Mouse (Mus musculus) spleen, adult 10 weeks (tissue): ENCODE results near the gene Btbd6. TPM values are rescaled to one million over a fixed set of nuclear protein-coding genes. Genes with fewer than 3 reads are reported as not detected.

Source experiments
- polyA plus RNA-seq: library from polyadenylated mRNA; stranded (reverse); fragments of 350-450 nt; fragmentation: Illumina TruSeq; extraction: RNeasy Lipid Tissue Mini Kit (QIAGEN cat#74804); gene quantifications from one replicate; pipeline ENCODE4 v1.2.3, GENCODE M21; 2015; ENCODE audit warnings: low replicate concordance; ENCODE audit not compliant: insufficient read depth

Btbd6 gene
- 8.2 TPM for polyA plus RNA-seq

DNA sequence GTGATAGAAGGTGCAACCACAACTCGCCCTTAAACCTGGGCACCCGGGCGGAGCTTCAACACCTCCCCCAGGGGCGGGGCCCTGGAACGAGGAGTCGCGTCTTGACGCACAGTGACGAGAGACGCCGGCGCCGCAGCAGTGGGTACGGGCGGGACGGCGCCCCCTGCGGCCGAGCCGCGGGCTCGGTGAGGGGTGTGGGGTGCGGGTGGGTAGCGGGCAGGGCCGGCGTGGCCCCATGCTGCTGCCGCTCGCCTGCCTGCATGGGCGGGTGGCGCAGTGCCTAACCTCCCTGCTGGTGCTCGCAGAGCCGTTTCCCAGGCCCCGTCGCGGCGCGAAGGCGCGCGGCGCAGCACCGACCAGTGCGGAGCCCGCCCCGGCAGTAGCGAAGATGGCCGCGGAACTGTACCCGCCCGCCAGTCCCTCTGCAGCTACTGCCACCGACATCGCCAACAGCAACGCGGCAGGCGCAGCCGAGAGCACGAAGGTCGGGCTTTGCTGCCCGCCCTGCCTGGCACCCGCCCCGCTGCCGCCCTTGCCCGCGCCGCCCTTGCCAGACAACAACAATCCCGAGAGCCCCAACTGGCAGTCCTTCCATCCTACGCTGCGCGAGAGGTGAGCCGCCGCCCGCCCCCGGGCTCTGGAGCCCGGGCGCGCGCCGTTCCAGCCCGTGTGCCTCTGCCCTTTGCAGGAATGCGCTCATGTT is at the start of gene Btbd6:
Gene Btbd6 (plus strand): TSS at position 112 of the 703 bp plus-strand sequence.

DNA sequence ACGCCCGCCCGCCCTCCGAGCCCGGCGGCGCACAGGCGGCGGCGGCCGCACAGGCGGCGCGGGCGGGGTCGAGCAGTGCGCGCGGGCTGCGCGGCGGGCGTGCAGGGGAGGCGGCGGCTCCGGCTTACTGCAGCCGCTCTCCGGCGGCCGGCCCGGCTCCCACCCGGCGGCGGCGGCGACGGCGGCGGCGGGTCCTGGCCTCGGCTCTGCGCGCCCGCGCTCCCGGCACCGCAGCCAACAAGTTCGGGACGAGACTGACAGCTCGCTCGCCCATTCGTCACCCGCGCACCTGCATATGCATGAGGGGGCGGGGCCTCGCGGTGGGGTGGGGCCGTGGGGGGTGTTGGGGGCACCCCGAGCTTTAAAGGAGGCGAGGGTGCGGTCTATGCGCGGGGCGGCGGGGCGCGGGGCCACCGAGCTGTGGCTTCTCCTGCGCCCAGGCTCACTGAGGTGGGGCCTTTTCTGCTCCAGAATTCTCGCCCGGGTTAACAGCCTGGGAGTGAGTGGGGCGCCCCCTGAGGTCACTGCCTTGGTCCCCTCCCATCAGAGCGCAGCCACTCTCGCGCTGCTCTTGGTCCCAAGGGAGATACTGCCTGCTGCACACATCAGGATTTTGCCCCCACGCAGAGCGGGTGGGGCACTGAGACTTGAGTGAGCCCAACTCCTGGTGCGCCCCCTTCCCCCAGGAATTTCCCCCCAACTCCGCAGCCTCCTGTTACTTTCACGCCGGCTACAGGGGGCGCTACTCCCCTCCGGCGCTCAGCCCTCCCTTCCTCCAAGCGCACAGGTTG is 46.5 kb upstream of the Btbd6 start, which contains the start of gene Jag2:
Gene Jag2 (minus strand): TSS at position 215 of the 791 bp plus-strand sequence.

DNA sequence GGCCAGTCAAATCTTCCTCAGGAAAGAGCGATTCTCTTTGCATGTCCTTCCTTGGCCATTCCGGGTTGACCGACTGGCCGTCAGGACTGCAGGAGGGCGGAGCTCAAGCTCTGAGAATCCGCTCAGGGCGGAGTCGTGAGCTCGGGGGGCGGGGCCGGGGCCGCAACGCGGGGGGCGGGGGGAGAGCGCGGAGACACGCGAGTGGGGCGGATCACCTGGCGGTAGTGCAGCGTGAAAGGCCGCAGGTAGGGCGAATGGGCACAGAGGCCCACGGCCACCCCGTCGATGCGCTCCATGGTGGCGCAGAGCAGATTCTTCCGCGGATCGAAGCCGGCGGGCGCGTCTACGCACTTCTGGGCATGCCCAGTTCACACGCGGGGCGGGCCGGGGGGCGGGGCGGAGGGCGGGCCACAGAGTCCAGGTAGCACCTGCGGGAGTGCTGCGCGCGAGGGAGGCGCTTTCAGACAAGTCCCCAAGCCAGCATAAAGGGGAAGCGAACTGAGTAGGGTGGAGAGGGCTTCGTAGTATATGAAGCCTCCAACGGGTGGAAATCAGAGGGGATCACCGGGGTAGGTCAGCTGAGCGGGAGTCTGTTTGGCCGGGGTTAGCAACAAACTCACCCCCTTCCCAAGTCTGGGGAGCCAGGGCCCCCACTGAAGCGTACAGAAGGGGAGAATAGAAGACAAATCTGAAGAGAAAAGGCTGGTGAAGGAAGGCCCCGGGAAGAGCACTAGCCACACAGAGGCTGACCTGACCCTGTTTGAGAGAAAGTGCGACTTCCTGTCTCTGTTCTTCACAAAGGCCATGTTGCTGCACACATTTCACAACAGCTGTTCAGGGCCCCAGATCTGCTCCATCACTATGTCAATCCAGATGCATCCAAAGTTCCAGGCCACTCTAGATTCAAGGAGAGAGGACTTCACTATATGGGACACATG is 34.2 kb upstream of the Btbd6 start, which contains the start of gene Nudt14:
Gene Nudt14 (minus strand): TSS at position 349 of the 938 bp plus-strand sequence.

DNA sequence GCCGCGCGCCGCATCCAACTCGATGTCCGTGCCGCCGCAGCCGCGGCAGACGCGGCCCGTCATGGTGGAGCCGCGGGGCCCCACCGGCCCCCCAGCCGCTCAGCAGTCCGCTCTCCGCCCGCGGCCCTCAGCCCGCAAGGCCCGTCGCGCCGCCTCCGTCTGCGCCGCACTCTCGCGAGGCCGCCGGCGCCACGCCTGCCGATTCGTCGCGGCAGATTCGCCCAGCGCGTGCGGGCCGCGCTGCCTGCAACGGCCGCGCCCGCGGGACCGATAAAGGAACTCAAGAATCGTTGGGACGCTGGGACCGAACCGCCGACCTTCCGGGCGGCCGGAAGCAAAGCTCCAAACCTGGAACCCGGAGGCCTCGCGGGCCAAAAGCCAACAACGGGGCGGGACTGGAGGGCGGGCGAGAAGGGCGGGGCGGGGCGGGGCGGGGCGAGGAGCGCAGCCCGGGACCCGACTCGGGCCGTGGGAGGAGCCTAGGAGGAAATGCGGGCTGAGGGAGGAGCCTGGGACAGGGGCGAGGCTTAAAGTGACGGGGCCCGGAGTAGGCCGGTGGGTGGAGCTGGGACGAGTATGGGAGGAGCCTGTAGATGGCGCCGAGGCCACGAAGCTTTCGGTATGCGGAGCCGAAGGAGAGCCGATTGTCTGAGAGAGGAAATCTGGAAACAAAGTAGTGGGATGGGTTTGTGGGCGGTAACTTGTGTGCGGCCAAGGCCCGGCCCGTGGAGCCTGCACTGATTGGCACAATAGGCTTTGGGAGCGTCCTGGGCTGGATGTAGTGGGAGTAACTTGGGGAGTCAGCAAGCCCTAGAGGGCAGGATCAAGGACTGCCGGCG is 24.2 kb downstream of the Btbd6 start, which contains the start of gene Brf1:
Gene Brf1 (minus strand): TSS at position 411 of the 839 bp plus-strand sequence.

DNA sequence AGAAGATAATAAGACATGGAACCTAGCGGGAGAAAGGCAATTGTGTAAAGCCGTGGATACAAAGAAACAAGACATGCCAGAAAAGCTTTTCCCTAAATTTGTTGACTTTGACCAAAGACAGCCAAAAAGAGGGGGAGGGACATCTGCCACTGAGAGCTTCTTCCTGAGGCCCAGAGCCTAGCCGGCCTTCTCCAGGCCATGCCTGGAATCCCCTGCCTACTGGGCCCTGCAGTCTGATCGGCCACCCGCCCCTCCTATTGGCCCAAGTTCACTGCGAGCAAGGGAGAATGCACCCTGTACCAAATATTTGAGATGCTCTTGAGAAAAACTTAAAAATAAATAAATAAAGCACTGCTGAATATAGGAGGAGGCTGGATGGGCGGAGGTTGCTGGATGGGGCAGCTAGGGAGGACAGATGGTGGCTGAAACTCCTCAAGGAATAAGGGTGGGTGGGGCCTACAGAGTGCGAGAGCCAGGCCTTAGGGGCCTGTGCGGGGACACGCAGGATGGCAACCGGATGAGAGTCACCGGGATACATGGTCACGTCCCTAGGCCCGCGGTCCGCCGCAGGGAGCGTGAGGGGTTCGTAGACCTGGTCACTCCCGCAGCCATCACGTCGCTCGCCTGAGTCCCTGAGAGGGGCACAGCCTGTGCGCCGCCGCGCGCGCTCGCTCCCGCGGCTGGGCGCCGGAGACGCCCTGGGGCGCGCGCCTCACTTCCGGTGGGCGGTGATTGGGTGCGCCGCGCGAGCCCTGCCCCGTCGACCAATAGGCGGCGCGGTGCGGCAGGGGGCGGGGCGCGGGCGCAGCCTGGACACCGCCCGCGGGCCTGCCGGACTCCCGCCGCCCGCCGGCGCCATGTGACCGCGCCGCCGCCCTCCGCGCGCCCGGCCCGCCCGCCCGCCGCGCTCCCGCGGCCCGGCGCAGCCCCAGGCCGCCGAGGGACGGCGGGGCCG is 37.6 kb downstream of the Btbd6 start, which contains the start of gene Pacs2:
Gene Pacs2 (plus strand): TSS at position 905 of the 955 bp plus-strand sequence.

Other genes starting within 250 kb of the Btbd6 start
- 283 TPM for gene Pld4, start 215.8 kb upstream of the Btbd6 start, polyA plus RNA-seq
- gene Ahnak2, start 173.8 kb upstream of the Btbd6 start, polyA plus RNA-seq: 0.35 TPM
- 0.54 TPM for gene Clba1, start 167.5 kb upstream of the Btbd6 start, polyA plus RNA-seq
- gene Cdca4, start 147.1 kb upstream of the Btbd6 start, polyA plus RNA-seq: 32.7 TPM
- 61.1 TPM for gene Gpr132, start 108.3 kb upstream of the Btbd6 start, polyA plus RNA-seq
- 0.64 TPM for gene Jag2, start 46.7 kb upstream of the Btbd6 start, polyA plus RNA-seq
- 5.9 TPM for gene Nudt14, start 34.4 kb upstream of the Btbd6 start, polyA plus RNA-seq
- 127 TPM for gene Brf1, start 24.2 kb downstream of the Btbd6 start, polyA plus RNA-seq
- gene Pacs2, start 38.0 kb downstream of the Btbd6 start, polyA plus RNA-seq: 28.9 TPM
- not detected for gene Tex22, start 98.0 kb downstream of the Btbd6 start, polyA plus RNA-seq
- 19.7 TPM for gene Mta1, start 121.8 kb downstream of the Btbd6 start, polyA plus RNA-seq
- gene Crip2, start 163.8 kb downstream of the Btbd6 start, polyA plus RNA-seq: 12.5 TPM
- 204 TPM for gene Crip1, start 169.8 kb downstream of the Btbd6 start, polyA plus RNA-seq
- gene Tedc1, start 179.9 kb downstream of the Btbd6 start, polyA plus RNA-seq: 4.9 TPM
- not detected for gene Tmem121, start 209.4 kb downstream of the Btbd6 start, polyA plus RNA-seq